Mouse (Mus musculus) adipose tissue, adult 10 weeks (tissue): ENCODE data around the gene Hs3st3a1. TPM values are rescaled to one million over a fixed set of nuclear protein-coding genes. Genes with fewer than 3 reads are reported as not detected.

Experiments
- polyA plus RNA-seq: library from polyadenylated mRNA; stranded (reverse); fragments of 350-450 nt; fragmentation: Illumina TruSeq; extraction: RNeasy Lipid Tissue Mini Kit (QIAGEN cat#74804); gene quantifications from one replicate; pipeline ENCODE4 v1.2.3, GENCODE M21; 2014; ENCODE audit warnings: low read depth, low replicate concordance

Hs3st3a1 gene
- 5.8 TPM for polyA plus RNA-seq

GRCm38 (mm10) chr11:64434611-64435545 lies at the start of gene Hs3st3a1:
Gene Hs3st3a1, plus strand, starts transcription at chr11:64435332.

GRCm38 (mm10) chr11:64436412-64436727 lies 1.2 kb downstream of the Hs3st3a1 start, which contains the start of gene F930015N05Rik:
Gene F930015N05Rik, minus strand, starts transcription at chr11:64436653.

Other genes starting within 250 kb of the Hs3st3a1 start
- 0.61 TPM for gene F930015N05Rik, start 1.3 kb downstream of the Hs3st3a1 start, polyA plus RNA-seq